Mouse (Mus musculus) thymus, adult 2 months (tissue): ENCODE data around the gene Fasl.

ENCODE experiments used
- CTCF ChIP-seq: fragments of 200-500 bp; IDR thresholded peaks from 2 replicates; pipeline ENCODE4 v1.5.1; 2012; ENCODE audit warnings: mild to moderate bottlenecking, control low read depth, low read length, moderate library complexity, borderline replicate concordance; ENCODE audit not compliant: control insufficient read depth, poor library complexity, insufficient read depth; ENCODE audit errors: extremely low read depth
- POLR2A ChIP-seq: fragments of 200-500 bp; IDR thresholded peaks from 2 replicates; pipeline ENCODE4 v1.6.1; 2012; ENCODE audit warnings: mild to moderate bottlenecking, low read length, control low read depth, moderate library complexity; ENCODE audit not compliant: control insufficient read depth, poor library complexity, insufficient read depth; ENCODE audit errors: extremely low read depth

DNA sequence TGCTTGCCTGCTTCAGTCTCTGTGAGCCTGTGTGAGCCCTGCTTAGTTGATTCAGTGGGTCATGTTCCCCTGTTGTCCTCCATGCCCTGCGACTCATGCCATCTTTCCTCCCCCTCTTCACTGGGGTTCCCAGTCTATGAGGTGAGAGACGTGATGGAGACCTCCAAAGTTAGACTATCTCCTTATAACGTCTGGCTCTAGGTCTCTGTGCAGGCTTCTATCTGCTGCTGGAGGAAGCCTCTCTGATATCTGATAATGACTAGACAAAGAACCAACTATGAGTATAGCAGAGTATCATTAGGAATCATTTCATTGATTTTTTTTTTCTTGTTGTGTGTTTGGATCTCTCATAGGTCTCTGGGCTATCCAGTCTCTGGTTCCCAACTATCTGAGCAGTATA lies 31.7 kb downstream of the Fasl start:
- TF ChIP-seq CTCF (no peak), POLR2A (no peak)
